Mouse (Mus musculus) heart, postnatal 0 days (tissue): Measurements from ENCODE around the gene Arsb.

Experiments
- CTCF ChIP-seq: IDR thresholded peaks from 2 replicates; pipeline ENCODE4 v1.5.1; 2016; ENCODE audit warnings: antibody characterized with exemption, control low read depth, low read depth
- EP300 ChIP-seq: IDR thresholded peaks from 2 replicates; pipeline ENCODE4 v1.6.1; 2016; ENCODE audit warnings: antibody characterized with exemption, low read depth

- no peak for TF ChIP-seq CTCF
- no peak for TF ChIP-seq EP300
These were observed 149.4 kb downstream of the Arsb start for GRCm38 (mm10) chr13:93920786-93921300.
